Mouse (Mus musculus) regulatory T cell (primary cell): Measurements from ENCODE around the gene Siah3.

Experiments
- in situ Hi-C: fragments of 300-600 bp; cut with MboI, MseI; formaldehyde crosslinking; loops from one replicate; pipeline ENCODE4 v1.15.1; 2025; ENCODE audit warnings: high pct_unique_total_duplicates

Siah3 gene

DNA sequence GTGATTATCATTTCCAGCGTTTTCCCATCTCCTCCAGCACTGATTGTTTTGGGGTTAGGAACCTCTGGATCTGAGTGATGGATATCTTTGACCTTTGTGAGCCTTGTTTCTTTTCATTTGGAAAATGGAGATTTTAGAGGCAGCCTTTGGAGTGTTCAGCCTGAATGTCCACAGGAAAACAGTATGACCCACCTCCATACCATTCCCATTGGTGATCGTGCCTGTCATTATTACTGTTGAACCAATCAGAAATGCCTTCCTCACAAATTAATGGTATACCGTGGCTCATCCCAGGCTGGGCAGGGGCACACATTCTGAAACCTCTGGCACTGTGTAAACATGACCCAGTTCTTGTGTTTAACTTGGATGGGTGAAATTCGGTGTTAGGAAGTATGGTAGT, 6.0 kb downstream of the Siah3 start:
- in situ Hi-C loops: no loop called here

DNA sequence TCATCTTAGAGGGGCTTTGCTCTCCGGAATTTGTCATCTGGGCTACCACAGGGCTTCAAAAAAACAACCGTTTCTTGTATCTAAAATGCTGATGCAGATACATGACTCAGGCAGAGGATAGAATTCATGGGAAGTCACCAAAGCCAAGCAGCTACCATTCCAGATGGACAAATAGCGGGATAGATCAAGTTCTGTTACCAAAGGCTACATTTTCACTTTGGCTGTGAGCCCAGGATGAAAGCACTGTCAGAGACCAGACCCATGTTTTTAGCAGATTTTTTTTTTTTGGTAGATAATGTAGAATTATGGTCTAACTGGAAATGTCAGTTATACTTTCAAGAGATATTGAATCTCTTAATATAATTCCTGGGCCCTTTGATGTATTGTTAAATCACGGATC, 7.4 kb downstream of the Siah3 start:
- in situ Hi-C loops: no loop called here

DNA sequence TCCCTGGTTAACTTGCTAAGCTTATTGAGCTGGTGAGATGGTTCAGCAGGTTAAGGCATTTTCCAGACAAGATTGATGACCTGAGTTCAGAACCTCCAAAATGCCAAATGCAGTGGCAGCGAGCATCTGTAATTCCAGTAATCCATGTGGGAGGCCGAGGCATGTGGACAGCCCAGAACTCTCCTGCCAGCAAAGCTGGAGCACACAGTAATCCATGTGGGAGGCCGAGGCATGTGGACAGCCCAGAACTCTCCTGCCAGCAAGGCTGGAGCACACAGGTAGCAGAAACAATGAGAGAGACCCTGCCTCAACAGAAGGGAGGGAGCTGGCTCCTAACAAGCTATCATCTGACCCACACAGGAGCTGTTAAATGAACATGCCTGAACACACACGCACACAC, 13.2 kb downstream of the Siah3 start:
- in situ Hi-C loops: no loop called here

- in situ Hi-C loops: no loop called here
Observed at GRCm38 (mm10) chr14:75473061-75473930, 17.5 kb downstream of the Siah3 start.

GRCm38 (mm10) chr14:75475887-75476286, 20.1 kb downstream of the Siah3 start:
- in situ Hi-C loops: loop anchor here (5.0 kb wide), 1 partner anchor 59 kb away; no protein-coding TSS in a partner anchor

DNA sequence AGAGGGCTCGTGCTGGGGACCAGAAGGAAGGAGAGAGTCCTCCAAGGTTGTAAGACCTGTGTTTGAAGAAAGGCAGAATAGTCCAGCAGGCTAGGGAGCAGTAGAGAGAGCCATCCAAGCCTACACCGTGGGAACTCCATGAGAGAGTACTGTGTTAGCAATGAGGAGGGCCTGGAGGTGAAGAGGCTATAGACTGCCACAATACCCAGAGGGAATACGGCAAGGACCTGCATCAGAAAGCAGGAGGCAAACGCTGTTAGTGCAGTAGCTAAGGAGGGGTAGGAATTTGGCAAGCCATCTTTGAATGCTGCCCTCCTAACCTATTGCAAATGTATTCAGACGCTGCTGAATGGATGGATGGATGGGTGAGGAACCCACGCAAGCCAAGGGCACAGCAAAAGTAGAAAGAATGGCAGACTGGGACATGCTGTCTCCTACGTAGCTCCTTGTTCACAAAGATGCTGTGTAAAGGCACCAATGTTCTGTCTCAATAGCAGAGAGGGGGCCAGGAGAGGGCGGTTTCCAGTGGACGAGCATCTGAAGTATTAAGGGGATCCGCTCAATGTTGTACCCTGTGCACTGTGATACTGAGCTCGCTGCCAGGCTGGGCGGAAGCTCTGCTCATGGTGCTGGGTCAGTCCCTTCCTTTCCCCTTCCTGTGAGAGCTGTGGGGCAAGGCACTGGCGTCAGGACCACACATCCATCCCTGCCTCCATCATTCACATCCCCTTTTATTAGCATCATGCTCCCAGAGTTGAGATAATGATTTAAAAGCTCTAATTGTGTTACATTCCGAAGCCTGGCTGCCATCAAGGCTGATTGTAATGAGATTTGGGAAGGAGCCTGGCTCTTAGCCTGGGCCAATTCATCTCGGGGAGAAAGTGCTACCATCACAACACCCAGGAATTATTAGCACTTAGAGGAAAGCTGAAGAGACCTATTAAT, 26.7 kb downstream of the Siah3 start:
- in situ Hi-C loops: no loop called here

- in situ Hi-C loops: no loop called here
Observed at GRCm38 (mm10) chr14:75483176-75483546, 27.4 kb downstream of the Siah3 start.

- in situ Hi-C loops: no loop called here
Observed at GRCm38 (mm10) chr14:75487932-75488331, 32.1 kb downstream of the Siah3 start.

- in situ Hi-C loops: no loop called here
Observed at GRCm38 (mm10) chr14:75493555-75494194, 37.9 kb downstream of the Siah3 start.

GRCm38 (mm10) chr14:75494926-75495325, 39.1 kb downstream of the Siah3 start:
- in situ Hi-C loops: no loop called here

DNA sequence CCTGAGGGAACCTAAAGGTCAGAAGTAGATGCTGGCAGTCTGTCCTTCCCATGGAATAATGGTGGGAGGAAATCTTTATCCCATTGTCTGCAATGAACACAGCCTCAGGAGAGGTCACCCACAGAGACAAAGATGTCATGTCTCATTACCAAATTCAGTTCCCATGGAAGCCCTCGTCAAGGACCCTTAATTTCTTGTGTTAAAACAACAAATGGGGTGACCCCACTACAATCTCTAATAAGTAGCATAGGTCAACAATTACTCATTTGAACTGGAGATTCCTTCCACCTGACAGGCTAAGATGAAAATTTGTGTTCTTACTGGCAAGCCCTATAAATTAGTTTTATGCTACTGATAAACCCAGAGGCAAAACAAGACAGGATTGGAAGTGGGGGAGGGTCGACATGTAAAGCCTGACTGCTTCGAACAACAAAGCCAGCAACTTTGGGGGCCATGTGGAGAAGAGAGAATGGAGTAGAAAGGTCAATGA, 45.8 kb downstream of the Siah3 start:
- in situ Hi-C loops: no loop called here

- in situ Hi-C loops: no loop called here
Observed at GRCm38 (mm10) chr14:75502446-75502845, 46.7 kb downstream of the Siah3 start.

DNA sequence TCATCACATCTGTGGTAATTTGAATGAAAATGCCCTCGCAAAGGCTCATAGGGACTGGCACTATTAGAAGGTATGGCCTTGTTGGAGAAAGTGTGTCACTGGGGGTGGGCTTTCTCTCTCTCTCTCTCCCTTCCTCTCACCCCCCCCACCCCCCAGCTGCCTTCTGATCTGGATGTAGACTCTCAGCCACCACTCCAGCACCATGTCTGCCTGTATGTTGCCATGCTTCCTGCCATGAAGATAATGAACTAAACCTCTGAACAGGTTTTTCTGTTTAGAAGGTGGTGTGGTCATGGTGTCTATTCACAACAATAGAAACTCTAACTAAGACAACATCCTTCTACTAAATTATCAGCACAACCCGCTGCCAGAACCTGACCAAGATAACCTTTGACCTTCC, 48.5 kb downstream of the Siah3 start:
- in situ Hi-C loops: no loop called here

DNA sequence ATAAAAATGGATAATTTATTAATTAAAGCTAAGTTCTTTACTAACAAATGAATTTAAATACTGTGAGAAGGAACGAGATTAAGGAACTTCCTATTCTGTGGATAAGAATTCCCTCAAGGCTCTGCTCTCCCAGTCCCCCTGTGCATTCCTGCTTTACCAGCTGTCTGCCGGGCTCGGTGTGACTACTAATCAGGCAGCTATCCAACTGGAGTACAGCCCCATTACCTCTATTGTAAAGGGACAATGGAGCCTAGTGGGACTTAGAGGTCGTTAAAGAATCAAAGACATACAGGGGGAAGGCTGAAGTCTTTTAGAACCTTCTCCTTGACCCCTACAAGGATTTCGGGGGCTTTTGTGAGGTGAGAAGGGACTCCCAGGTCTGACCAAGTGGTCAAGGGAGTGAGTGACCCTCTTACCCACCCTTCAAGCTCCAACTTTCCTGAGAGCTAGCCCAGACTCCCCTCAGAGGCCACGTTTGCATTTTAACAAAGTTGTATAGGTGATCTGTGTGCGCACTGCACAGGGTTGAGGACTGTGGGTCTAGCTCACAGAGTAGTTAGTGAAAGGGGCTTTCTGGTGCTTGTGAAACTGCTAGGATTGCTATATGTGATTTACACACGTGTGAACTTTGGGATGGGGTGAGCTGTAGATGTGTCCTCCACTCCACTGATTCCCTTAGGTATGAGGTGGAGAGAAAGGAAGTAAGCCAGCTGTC, 49.5 kb downstream of the Siah3 start:
- in situ Hi-C loops: no loop called here

DNA sequence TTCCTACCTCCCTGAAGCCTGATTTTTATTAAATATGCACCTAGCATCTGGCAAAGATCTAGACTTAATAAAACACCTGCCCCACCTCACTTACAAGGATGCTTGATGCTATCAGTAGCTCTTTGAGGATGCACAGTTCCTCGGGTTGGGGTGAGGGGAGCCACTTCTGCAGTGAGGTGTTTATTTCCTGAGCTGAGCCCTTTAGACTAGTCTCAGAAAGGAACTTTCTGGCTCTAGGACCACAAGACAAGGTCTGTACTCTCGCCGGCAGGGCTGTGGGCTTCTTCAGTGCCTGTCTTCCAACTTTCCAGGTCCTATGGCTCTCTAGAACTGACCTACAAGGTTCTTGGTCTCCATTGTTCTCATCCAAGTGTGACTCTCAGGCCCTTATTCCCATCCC, 50.5 kb downstream of the Siah3 start:
- in situ Hi-C loops: no loop called here

DNA sequence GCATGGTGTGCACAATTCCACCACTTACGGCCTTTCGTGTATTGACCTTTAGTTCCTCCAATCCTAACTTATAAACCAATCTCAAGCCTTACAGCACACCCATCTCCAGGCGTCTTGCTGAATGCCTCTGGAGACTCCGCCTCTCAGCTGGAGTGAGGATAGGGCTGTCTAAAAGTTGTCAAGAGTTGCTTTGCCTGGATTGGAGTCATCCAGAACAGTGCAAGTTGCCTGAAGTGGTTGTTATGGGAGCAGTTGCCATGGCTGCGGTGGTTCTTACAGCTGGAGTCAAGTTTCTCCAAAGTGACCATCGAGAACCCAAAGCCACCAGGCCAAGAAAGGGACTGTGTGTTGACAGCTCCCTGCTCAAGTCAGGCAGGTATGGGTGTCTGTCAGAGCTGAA, 54.3 kb downstream of the Siah3 start:
- in situ Hi-C loops: loop anchor here (10.0 kb wide), 1 partner anchor 455 kb away; no protein-coding TSS in a partner anchor

DNA sequence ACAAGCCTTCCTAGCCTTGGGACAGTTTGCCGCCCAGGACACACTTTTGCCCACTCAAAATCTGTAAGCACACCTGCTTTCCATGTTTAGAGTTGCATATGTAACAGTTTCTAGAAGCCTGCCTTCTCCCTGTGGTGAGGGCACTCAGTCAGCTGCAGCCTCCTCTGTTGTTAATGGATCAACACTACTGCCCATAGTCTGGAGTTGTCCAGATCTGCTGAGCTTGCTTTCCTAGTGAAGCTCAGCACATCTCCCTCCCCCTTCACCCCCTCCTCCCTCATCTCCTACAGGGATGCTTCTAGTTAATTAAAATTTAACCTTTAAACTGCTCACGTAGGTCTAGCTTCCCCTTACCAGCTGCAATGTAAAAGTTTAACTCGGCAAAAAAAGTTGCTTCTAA, 57.2 kb downstream of the Siah3 start:
- in situ Hi-C loops: loop anchor here (10.0 kb wide), 1 partner anchor 458 kb away; no protein-coding TSS in a partner anchor

- in situ Hi-C loops: loop anchor here (10.0 kb wide), 1 partner anchor 461 kb away; no protein-coding TSS in a partner anchor
Observed at GRCm38 (mm10) chr14:75516161-75516560, 60.4 kb downstream of the Siah3 start.

- in situ Hi-C loops: loop anchor here (10.0 kb wide), 1 partner anchor 462 kb away; no protein-coding TSS in a partner anchor
Observed at GRCm38 (mm10) chr14:75516917-75517595, 61.3 kb downstream of the Siah3 start.

- in situ Hi-C loops: loop anchor here (10.0 kb wide), 1 partner anchor 464 kb away; no protein-coding TSS in a partner anchor
Observed at GRCm38 (mm10) chr14:75518196-75518887, 62.6 kb downstream of the Siah3 start.
